Mouse (Mus musculus) lung, postnatal 36 days (tissue): ENCODE data around the gene Traf4.
A peak's percentile ranks its signal among the peaks of the same experiment; 100 is the strongest.
"Not testable (repeated sequence)": the region's sequence is repeated elsewhere in the genome, so short reads cannot be mapped to it uniquely, and the experiment has no call there.

ENCODE experiments used
- DNase-seq: peaks from one replicate; pipeline ENCODE4 v3.0.0; 2022; ENCODE audit warnings: mixed read lengths

The Traf4 gene

GRCm38 (mm10) chr11:78135314-78135713 is 30.1 kb downstream of the Traf4 start:
- DNase-seq: not testable (repeated sequence)

- DNase-seq: no peak
Measured at GRCm38 (mm10) chr11:78134344-78134743, 31.0 kb downstream of the Traf4 start.

GRCm38 (mm10) chr11:78133915-78134314 is 31.5 kb downstream of the Traf4 start:
- no peak for DNase-seq

- DNase-seq: no peak
Measured at GRCm38 (mm10) chr11:78129458-78129857, 35.9 kb downstream of the Traf4 start.

GRCm38 (mm10) chr11:78126739-78127138 is 38.6 kb downstream of the Traf4 start:
- DNase-seq: no peak

- DNase-seq: no peak
Measured at GRCm38 (mm10) chr11:78125691-78126090, 39.7 kb downstream of the Traf4 start.

- DNase-seq: no peak
Measured at GRCm38 (mm10) chr11:78123782-78124181, 41.6 kb downstream of the Traf4 start.

- DNase-seq: no peak
Measured at GRCm38 (mm10) chr11:78122815-78123214, 42.6 kb downstream of the Traf4 start.

- DNase-seq: peak; percentile 81
Measured at GRCm38 (mm10) chr11:78121176-78121575, 44.2 kb downstream of the Traf4 start.

- no peak for DNase-seq
Measured at GRCm38 (mm10) chr11:78119898-78120297, 45.5 kb downstream of the Traf4 start.

- no peak for DNase-seq
Measured at GRCm38 (mm10) chr11:78118467-78118866, 46.9 kb downstream of the Traf4 start.

GRCm38 (mm10) chr11:78116146-78116410 is 49.3 kb downstream of the Traf4 start:
- DNase-seq: no peak

GRCm38 (mm10) chr11:78115367-78116145 is 49.8 kb downstream of the Traf4 start:
- DNase-seq: peak; percentile 95

- no peak for DNase-seq
Measured at GRCm38 (mm10) chr11:78114676-78115366, 50.6 kb downstream of the Traf4 start.

GRCm38 (mm10) chr11:78113616-78114015 is 51.8 kb downstream of the Traf4 start:
- DNase-seq: no peak
